Mouse (Mus musculus) ES-Bruce4 (cell line): ENCODE measurements around the gene Elf1. TPM values are rescaled to one million over a fixed set of nuclear protein-coding genes. Genes with fewer than 3 reads are reported as not detected.

Experiments
- H3K27ac ChIP-seq: 2 replicates; pipeline ENCODE4 v1.5.1; 2012; ENCODE audit warnings: low read length, inconsistent platforms; ENCODE audit not compliant: insufficient read depth
- H3K27me3 ChIP-seq: 2 replicates; pipeline ENCODE4 v1.6.1; 2012; ENCODE audit warnings: mild to moderate bottlenecking, low read length, inconsistent platforms; ENCODE audit not compliant: control insufficient read depth, poor library complexity, insufficient read depth, severe bottlenecking
- H3K36me3 ChIP-seq: 2 replicates; pipeline ENCODE4 v1.6.1; 2012; ENCODE audit warnings: inconsistent platforms, mild to moderate bottlenecking, low read length, moderate library complexity; ENCODE audit not compliant: control insufficient read depth, poor library complexity, insufficient read depth, severe bottlenecking
- H3K4me1 ChIP-seq: one replicate; pipeline ENCODE4 v1.8.1; 2011; ENCODE audit warnings: low read length; ENCODE audit not compliant: control insufficient read depth, insufficient read depth
- H3K4me3 ChIP-seq: 2 replicates; pipeline ENCODE4 v1.5.1; 2011; ENCODE audit warnings: low read depth, mild to moderate bottlenecking, low read length
- H3K9ac ChIP-seq: 2 replicates; pipeline ENCODE4 v1.6.1; 2012; ENCODE audit warnings: low read depth, mild to moderate bottlenecking, inconsistent platforms; ENCODE audit not compliant: poor library complexity, severe bottlenecking
- H3K9me3 ChIP-seq: replicated peaks from 2 replicates; pipeline ENCODE4 v1.6.1; 2012; ENCODE audit warnings: mild to moderate bottlenecking, low read length, inconsistent platforms; ENCODE audit not compliant: control insufficient read depth, poor library complexity, insufficient read depth, severe bottlenecking
- CTCF ChIP-seq: IDR thresholded peaks from one replicate; pipeline ENCODE4 v1.8.1; 2011; ENCODE audit warnings: low read depth, low read length
- EP300 ChIP-seq: IDR thresholded peaks from 2 replicates; pipeline ENCODE4 v1.6.1; 2011; ENCODE audit warnings: low read depth, low read length; ENCODE audit not compliant: insufficient read depth
- POLR2A ChIP-seq: IDR thresholded peaks from one replicate; pipeline ENCODE4 v1.8.1; 2011; ENCODE audit warnings: low read length; ENCODE audit not compliant: insufficient read depth
- polyA plus RNA-seq: library from polyadenylated mRNA; stranded (reverse); fragments of >200 nt; gene quantifications from 2 replicates; pipeline ENCODE4 v1.2.4, GENCODE M21; 2011; ENCODE audit warnings: low read depth; ENCODE audit not compliant: missing spikeins, insufficient read depth, insufficient read length

Elf1 gene
- polyA plus RNA-seq, 1 experiment = 20.4 TPM

DNA sequence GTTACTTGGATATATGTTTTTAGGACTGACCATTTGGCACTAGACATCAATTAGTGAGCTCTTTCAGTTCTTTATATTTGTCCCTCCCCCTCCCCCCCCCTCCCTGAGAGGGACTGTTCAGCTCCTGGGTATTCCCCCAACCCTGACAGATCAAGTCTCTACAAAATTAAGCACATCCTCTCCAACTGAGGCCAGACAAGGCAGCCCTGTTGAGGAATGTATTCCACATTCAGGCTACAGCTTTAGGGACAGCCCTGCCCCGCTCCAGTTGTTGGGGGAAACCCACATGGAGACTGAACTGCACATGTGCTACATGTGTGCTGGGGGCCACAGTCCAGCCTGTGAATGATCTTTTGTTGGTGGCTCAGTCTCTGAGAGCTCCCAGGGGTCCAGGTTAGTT lies 71.9 kb downstream of the Elf1 start:
- Histone ChIP-seq H3K9ac (no peak overlapping the region), H3K27ac (no peak overlapping the region), H3K4me3 (no peak overlapping the region), H3K4me1 (no peaks in the 10 kb centered on the region), H3K9me3 (no peaks in the 10 kb centered on the region), H3K27me3 (no peaks in the 10 kb centered on the region), H3K36me3 (no peaks in the 10 kb centered on the region)
- no peak for TF ChIP-seq POLR2A
- no peak for TF ChIP-seq CTCF
- no peak for TF ChIP-seq EP300

DNA sequence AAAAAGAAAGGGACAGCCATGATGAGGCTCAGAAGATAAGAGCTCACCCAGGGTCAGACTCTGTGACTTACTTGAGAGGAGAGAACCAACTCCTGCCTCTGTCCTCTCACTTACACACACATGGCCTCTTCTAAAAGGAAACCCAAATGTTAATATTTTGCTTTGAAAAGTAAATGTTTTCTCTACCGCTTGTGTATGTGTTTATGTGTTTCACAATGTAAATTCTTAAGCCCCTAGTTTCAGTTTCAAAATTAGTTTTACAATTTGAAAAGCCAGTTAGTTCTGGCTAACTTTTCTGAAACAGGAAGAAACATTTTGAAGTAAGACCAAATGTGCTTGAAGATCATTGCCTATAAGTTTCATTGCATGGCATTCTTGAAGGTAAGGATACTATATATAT lies 76.8 kb downstream of the Elf1 start:
- no peak overlapping the region for H3K27ac ChIP-seq
- no peaks in the 10 kb centered on the region for H3K27me3 ChIP-seq
- no peak overlapping the region for H3K9ac ChIP-seq
- H3K36me3 ChIP-seq = no peaks in the 10 kb centered on the region
- no peak for TF ChIP-seq EP300
- no peak for TF ChIP-seq CTCF
- no peak for TF ChIP-seq POLR2A
- no peaks in the 10 kb centered on the region for H3K9me3 ChIP-seq
- H3K4me1 ChIP-seq = no peaks in the 10 kb centered on the region
- H3K4me3 ChIP-seq = no peak overlapping the region

DNA sequence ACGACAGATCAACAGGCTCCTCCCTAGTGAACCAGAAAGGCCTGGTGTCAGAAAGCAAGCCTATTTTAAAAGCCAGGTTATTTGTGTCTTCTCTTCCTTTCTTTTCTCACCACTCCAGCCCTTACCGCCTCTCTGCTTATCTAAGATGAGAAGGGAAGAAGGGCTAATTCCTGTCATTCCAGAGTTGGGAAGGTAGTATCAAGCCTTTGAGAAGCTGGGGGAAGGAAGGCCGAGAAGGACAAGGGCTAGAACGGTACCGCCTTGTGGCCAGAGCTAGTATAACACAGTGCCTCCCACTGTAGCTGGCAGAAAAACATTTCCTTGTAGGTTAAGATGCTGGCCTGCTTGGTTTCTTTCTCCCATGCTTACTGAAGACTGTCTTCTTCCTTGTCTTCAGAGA lies 81.8 kb downstream of the Elf1 start:
- Histone ChIP-seq H3K9me3 (no peaks in the 10 kb centered on the region), H3K4me1 (peaks cover 4% of the 10 kb centered on the region), H3K9ac (no peak overlapping the region), H3K27me3 (no peaks in the 10 kb centered on the region), H3K36me3 (no peaks in the 10 kb centered on the region), H3K4me3 (no peak overlapping the region), H3K27ac (peak overlapping the region; percentile 53; the same call in 1 of the 2 replicates)
- TF ChIP-seq CTCF = peak; percentile 63
- no peak for TF ChIP-seq EP300

DNA sequence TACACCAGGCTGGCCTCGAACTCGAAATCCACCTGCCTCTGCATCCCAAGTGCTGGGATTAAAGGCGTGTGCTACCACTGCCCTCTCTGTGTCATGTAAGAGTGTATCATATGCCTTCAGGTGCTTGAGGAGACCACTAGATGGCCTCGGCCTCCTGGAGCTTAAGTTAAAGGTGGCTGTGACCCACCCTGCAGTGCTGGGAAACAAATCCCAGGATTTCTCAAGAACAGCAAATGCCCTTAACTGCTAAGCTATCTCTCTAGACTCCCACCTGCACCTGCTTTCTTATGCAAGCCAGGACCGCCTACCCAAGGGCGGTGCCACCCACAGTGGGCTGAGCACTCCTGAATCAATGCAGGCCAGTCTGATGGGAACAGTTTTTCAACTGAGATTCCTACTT lies 83.8 kb downstream of the Elf1 start:
- peak; percentile 58; the same call in 1 of the 2 replicates for TF ChIP-seq EP300
- no peak for TF ChIP-seq POLR2A
- peak; percentile 67 for TF ChIP-seq CTCF
- H3K9me3 ChIP-seq = no peaks in the 10 kb centered on the region

DNA sequence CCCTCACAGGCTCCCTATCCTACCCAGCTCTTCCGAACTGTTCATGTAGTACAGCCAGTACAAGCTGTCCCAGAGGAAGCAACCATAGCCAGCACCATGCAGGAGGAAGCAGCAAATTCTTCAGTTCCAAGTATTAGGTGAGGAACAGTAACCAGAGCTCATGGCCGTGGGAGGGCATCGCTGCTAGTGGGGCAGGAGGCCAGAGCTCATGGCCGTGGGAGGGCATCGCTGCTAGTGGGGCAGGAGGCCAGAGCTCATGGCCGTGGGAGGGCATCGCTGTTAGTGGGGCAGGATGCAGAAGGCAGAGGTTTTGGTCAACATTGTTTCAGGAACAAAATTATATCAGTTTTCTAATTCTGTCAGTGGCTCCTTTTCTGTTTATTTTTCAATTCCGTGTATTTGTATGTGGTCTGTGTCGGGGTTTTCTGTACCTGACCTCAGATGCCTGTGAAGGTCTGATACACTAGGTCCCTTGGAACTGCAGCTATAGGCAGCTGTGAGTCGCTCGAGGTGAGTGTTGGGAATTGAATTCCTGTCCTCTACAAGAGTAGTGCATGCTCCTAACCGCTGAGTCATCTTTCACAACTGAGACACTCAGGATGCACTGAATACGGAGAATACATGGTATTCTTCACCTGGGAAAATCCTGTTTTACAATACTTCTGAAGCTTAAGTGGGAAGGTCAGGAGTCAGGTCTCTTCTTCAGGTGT lies 92.6 kb downstream of the Elf1 start:
- Histone ChIP-seq H3K4me1 (no peaks in the 10 kb centered on the region), H3K27ac (no peak overlapping the region), H3K27me3 (no peaks in the 10 kb centered on the region), H3K4me3 (no peak overlapping the region), H3K9ac (no peak overlapping the region), H3K9me3 (peaks cover 2% of the 10 kb centered on the region; the same call in 1 of the 2 replicates), H3K36me3 (no peaks in the 10 kb centered on the region)
- TF ChIP-seq POLR2A = no peak

More for the DNA sequence above, 83.8 kb downstream of the Elf1 start:
- Histone ChIP-seq H3K9ac (no peak overlapping the region), H3K4me1 (peaks cover 4% of the 10 kb centered on the region), H3K36me3 (no peaks in the 10 kb centered on the region), H3K4me3 (no peak overlapping the region), H3K27me3 (no peaks in the 10 kb centered on the region), H3K27ac (no peak overlapping the region)

DNA sequence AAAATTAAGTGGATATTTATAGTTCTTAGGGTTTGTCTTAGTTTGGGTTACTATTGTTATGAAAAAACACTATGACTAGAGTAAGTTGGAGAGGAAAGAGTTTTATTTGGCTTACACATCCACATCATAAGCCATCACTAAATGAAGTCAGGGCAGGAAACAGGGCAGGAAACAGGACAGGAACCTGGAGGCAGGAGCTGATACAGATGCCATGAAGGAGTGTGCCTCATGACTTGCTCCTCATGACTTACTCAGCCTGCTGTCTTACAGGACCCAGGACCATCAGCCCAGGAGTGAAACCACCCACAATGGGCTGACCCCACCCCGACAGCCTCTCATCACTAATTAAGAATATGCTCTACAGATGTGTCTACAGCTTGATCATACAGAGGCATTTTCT lies 93.4 kb downstream of the Elf1 start:
- peaks cover 3% of the 10 kb centered on the region; the same call in 1 of the 2 replicates for H3K9me3 ChIP-seq
- no peaks in the 10 kb centered on the region for H3K27me3 ChIP-seq
- H3K27ac ChIP-seq = no peak overlapping the region
- H3K9ac ChIP-seq = no peak overlapping the region
- H3K36me3 ChIP-seq = no peaks in the 10 kb centered on the region
- H3K4me3 ChIP-seq = no peak overlapping the region
- H3K4me1 ChIP-seq = no peaks in the 10 kb centered on the region
- TF ChIP-seq EP300 = no peak
- TF ChIP-seq POLR2A = no peak
- no peak for TF ChIP-seq CTCF
